Mouse (Mus musculus): ENCODE results near the gene Loxl1. TPM values are rescaled to one million over a fixed set of nuclear protein-coding genes. Genes with fewer than 3 reads are reported as not detected.

The Loxl1 gene
- polyA plus RNA-seq, 1 experiment from 2014 or later, result 1.2 TPM

GRCm38 (mm10) chr9:58242696-58243095, 70.3 kb downstream of the Loxl1 start:
- ATAC-seq (ENCODE audit: low read depth), result no peak
- Histone ChIP-seq H3K9ac (replicated peaks; ENCODE audit: low read depth, low read length) (no peak overlapping the region), H3K4me3 (ENCODE audit: low read depth, low read length) (no peak overlapping the region), H3K4me2 (ENCODE audit: low read depth, low read length) (no peak overlapping the region), H3K9me3 (ENCODE audit: control insufficient read depth, low read length) (no peaks in the 10 kb centered on the region), H3K27me3 (ENCODE audit: control insufficient read depth, insufficient read depth, low read length) (no peaks in the 10 kb centered on the region), H3K4me1 (ENCODE audit: control insufficient read depth, insufficient read depth, low read length) (peaks cover 15% of the 10 kb centered on the region), H3K27ac (ENCODE audit: low read depth, low read length) (no peak overlapping the region), H3K36me3 (ENCODE audit: control insufficient read depth, insufficient read depth, low read length) (no peaks in the 10 kb centered on the region)
- WGBS, result 83% methylated on average over 5 of the region's 5 CpGs

- no peak; the same call in 1 of the 2 replicates for ATAC-seq (ENCODE audit: low read depth)
- WGBS, result 41% methylated on average over 9 of the region's 9 CpGs
- 0 out of 2 replicates have a peak overlapping the region, but pooled peaks have one; percentile 10 for H3K27ac ChIP-seq (ENCODE audit: low read depth, low read length)
Measured at GRCm38 (mm10) chr9:58241780-58242485, 71.1 kb downstream of the Loxl1 start.

More at GRCm38 (mm10) chr9:58241780-58242485, 71.1 kb downstream of the Loxl1 start:
- no peaks in the 10 kb centered on the region for H3K36me3 ChIP-seq (ENCODE audit: control insufficient read depth, insufficient read depth, low read length)
- H3K9me3 ChIP-seq (ENCODE audit: control insufficient read depth, low read length), result no peaks in the 10 kb centered on the region
- no peak overlapping the region for H3K9ac ChIP-seq (replicated peaks; ENCODE audit: low read depth, low read length)
- H3K4me3 ChIP-seq (ENCODE audit: low read depth, low read length), result no peak overlapping the region
- H3K4me1 ChIP-seq (ENCODE audit: control insufficient read depth, insufficient read depth, low read length), result peaks cover 15% of the 10 kb centered on the region
- H3K27me3 ChIP-seq (ENCODE audit: control insufficient read depth, insufficient read depth, low read length), result no peaks in the 10 kb centered on the region
- no peak overlapping the region for H3K4me2 ChIP-seq (ENCODE audit: low read depth, low read length)

Other genes starting within 250 kb of the Loxl1 start
- 6.0 and 28.4 TPM in 2 replicates for gene Stra6, start 249.4 kb downstream of the Loxl1 start, polyA plus RNA-seq (2014; fragmentation: Nextera tagmentation; extraction: Ambion mirVana)
- gene Ccdc33, start 194.4 kb downstream of the Loxl1 start, polyA plus RNA-seq (2014; fragmentation: Nextera tagmentation; extraction: Ambion mirVana), result 0.13 TPM in 1 of 2 replicates, not detected in the other
- gene Islr, start 108.9 kb downstream of the Loxl1 start, polyA plus RNA-seq (2014; fragmentation: Nextera tagmentation; extraction: Ambion mirVana), result 1.5 and 39.2 TPM in 2 replicates
- 13.2 and 13.5 TPM in 2 replicates for gene Islr2, start 108.9 kb downstream of the Loxl1 start, polyA plus RNA-seq (2014; fragmentation: Nextera tagmentation; extraction: Ambion mirVana)
- gene Pml, start 63.4 kb downstream of the Loxl1 start, polyA plus RNA-seq (2014; fragmentation: Nextera tagmentation; extraction: Ambion mirVana), result 2.7 and 3.3 TPM in 2 replicates
- gene Stoml1, start 60.0 kb downstream of the Loxl1 start, polyA plus RNA-seq (2014; fragmentation: Nextera tagmentation; extraction: Ambion mirVana), result 112 and 129 TPM in 2 replicates
- gene Tbc1d21, start 57.3 kb upstream of the Loxl1 start, polyA plus RNA-seq (2014; fragmentation: Nextera tagmentation; extraction: Ambion mirVana), result not detected in 2 replicates
- gene Insyn1, start 175.4 kb upstream of the Loxl1 start, polyA plus RNA-seq (2014; fragmentation: Nextera tagmentation; extraction: Ambion mirVana), result 11.2 and 12.8 TPM in 2 replicates
- 36.0 and 42.2 TPM in 2 replicates for gene Cd276, start 242.3 kb upstream of the Loxl1 start, polyA plus RNA-seq (2014; fragmentation: Nextera tagmentation; extraction: Ambion mirVana)